In the genomic region with DNA sequence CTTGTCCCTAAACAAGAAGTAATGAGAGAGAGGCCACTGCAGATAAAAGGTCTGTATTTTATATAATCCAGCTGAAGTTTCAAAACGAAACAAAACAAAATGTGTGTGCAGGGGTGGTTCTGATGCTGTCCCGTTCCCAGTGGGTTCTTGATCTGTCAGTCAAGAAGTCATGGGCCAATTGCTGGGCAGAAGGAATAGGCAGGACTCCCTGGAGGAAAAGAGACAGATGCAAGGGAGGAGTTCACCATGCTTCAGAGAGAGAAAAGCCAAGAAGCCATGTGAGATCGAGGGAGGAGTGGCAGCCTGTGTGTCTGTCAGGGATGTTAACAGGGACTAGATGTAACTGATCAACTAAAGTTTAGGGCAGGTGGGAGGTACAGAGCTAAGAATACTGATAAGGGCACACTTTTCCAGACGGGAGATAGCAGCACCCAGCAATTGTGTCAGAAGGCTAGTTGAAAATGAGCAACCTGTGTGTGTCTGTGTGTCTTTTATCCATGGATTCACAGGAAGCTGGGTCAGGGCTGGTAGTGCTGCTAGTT, we compare ENCODE assay signal across 25 mouse cellular contexts. TPM values are rescaled to one million over a fixed set of nuclear protein-coding genes. Genes with fewer than 3 reads are reported as not detected.
DNase-seq lines count a peak whose midpoint lies in the region; ATAC-seq and TF ChIP-seq lines count a peak whose summit lies in the region.
"Had no signal": no experiment of that assay in that cellular context is flagged by ENCODE, and none has a peak within 500 bp of the region (broad histone marks: within the 10 kb centered on the region; RNA-seq: fewer than 3 reads in every experiment).

No protein-coding gene starts in this region.

- DNase-seq in cerebellum, postnatal 10 days: peak; percentile 44 to 52
- no peak for DNase-seq in cerebellum, postnatal 36 days
- no peak for DNase-seq in liver, postnatal 0 days
- DNase-seq in brain, embryonic 14.5 days (ENCODE audit: low read depth): peak; percentile 29
- DNase-seq in right cerebral cortex, postnatal 14 days: no peak
- no peak for DNase-seq in thymus, adult 2 months
- DNase-seq: adrenal gland, adult 8-10 months; cerebellum, adult 11 months; cerebellum, adult 9-11 months; gastrocnemius, postnatal 10 days; heart, postnatal 10 days; kidney, adult 8-10 months; kidney, postnatal 10 days; lung, postnatal 36 days; spleen, adult 18-20 months had no signal

- no peak overlapping the region for H3K4me3 ChIP-seq in liver, postnatal 0 days (ENCODE audit: low read depth, low read length)
- H3K4me3 ChIP-seq in liver, embryonic 12.5 days: no peak overlapping the region
- no peak overlapping the region for H3K4me3 ChIP-seq in thymus, adult 2 months (ENCODE audit: control insufficient read depth, insufficient read depth, low read length)
- H3K4me3 ChIP-seq: embryonic facial prominence, embryonic 15.5 days; forebrain, embryonic 15.5 days; hindbrain, embryonic 10.5 days; limb, embryonic 12.5 days; lung, embryonic 15.5 days had no signal

- H3K4me1 ChIP-seq in liver, postnatal 0 days (ENCODE audit: insufficient read depth): no peaks in the 10 kb centered on the region; the same call in 1 of the 2 replicates
- H3K4me1 ChIP-seq in liver, embryonic 12.5 days: 0 out of 2 replicates have a peak, but pooled peaks cover 5% of the 10 kb centered on the region
- H3K4me1 ChIP-seq in thymus, adult 2 months (replicated peaks; ENCODE audit: control insufficient read depth, insufficient read depth, low read length): no peaks in the 10 kb centered on the region
- H3K4me1 ChIP-seq: embryonic facial prominence, embryonic 15.5 days; forebrain, embryonic 15.5 days; limb, embryonic 12.5 days; lung, embryonic 15.5 days had no signal

- H3K27ac ChIP-seq in liver, postnatal 0 days (ENCODE audit: low read depth): peak overlapping the region; percentile 45; the same call in 1 of the 2 replicates
- H3K27ac ChIP-seq in liver, embryonic 12.5 days: no peak overlapping the region
- H3K27ac ChIP-seq in thymus, adult 2 months (ENCODE audit: control insufficient read depth, insufficient read depth, low read length): no peak overlapping the region
- H3K27ac ChIP-seq: embryonic facial prominence, embryonic 15.5 days; forebrain, embryonic 15.5 days; hindbrain, embryonic 10.5 days; limb, embryonic 12.5 days; liver, embryonic 14.5 days; lung, embryonic 15.5 days had no signal

- no peak overlapping the region for H3K9ac ChIP-seq in liver, postnatal 0 days (replicated peaks)
- H3K9ac ChIP-seq in liver, embryonic 12.5 days: no peak overlapping the region
- H3K9ac ChIP-seq: embryonic facial prominence, embryonic 15.5 days; forebrain, embryonic 15.5 days; limb, embryonic 12.5 days; liver, embryonic 14.5 days; lung, embryonic 15.5 days had no signal

- 0 out of 2 replicates have a peak, but pooled peaks cover 13% of the 10 kb centered on the region for H3K36me3 ChIP-seq in liver, postnatal 0 days (replicated peaks; ENCODE audit: insufficient read depth, low read length)
- H3K36me3 ChIP-seq in liver, embryonic 12.5 days: 0 out of 2 replicates have a peak, but pooled peaks cover 6% of the 10 kb centered on the region
- H3K36me3 ChIP-seq in thymus, adult 2 months (ENCODE audit: control insufficient read depth, insufficient read depth, low read length): no peaks in the 10 kb centered on the region
- H3K36me3 ChIP-seq: lung, embryonic 15.5 days had no signal

- peak; percentile 27; the same call in 1 of the 2 replicates for ATAC-seq in liver, postnatal 0 days
- ATAC-seq in liver, embryonic 12.5 days: no peak
- ATAC-seq in megakaryocyte progenitor cell, adult 5-6 weeks (replicated peaks; ENCODE audit: poor library complexity): 0 out of 2 replicates have a peak, but pooled peaks have one; percentile 32
- ATAC-seq: forebrain, embryonic 15.5 days had no signal

- WGBS in liver, postnatal 0 days (ENCODE audit: insufficient replicate concordance): 59% methylated on average over 4 of the region's 4 CpGs
- 51% methylated on average over 4 of the region's 4 CpGs for WGBS in liver, embryonic 12.5 days (ENCODE audit: insufficient replicate concordance)
- 92% methylated on average over 4 of the region's 4 CpGs for WGBS in thymus, adult 2 months

- H3K4me2 ChIP-seq in liver, postnatal 0 days (ENCODE audit: low read depth, low read length): no peak overlapping the region
- H3K4me2 ChIP-seq in liver, embryonic 12.5 days: no peak overlapping the region
- H3K4me2 ChIP-seq: embryonic facial prominence, embryonic 15.5 days; forebrain, embryonic 15.5 days; heart, embryonic 11.5 days; limb, embryonic 12.5 days; lung, embryonic 15.5 days; midbrain, embryonic 11.5 days had no signal

- no peak for TF ChIP-seq POLR2A in brain, embryonic 14.5 days (IDR thresholded peaks at IDR 0.05; ENCODE audit: borderline replicate concordance, extremely low read depth, insufficient read depth, insufficient read length, poor library complexity, severe bottlenecking)
- no peak for TF ChIP-seq POLR2A in thymus, adult 2 months (IDR thresholded peaks at IDR 0.05; ENCODE audit: control insufficient read depth, extremely low read depth, insufficient read depth, low read length, poor library complexity)

- TF ChIP-seq EP300 in liver, postnatal 0 days (IDR thresholded peaks at IDR 0.05; ENCODE audit: low read depth): no peak

- H3K9me3 ChIP-seq in liver, postnatal 0 days (ENCODE audit: low read length): no peaks in the 10 kb centered on the region
- no peaks in the 10 kb centered on the region for H3K9me3 ChIP-seq in liver, embryonic 12.5 days (replicated peaks)
- H3K9me3 ChIP-seq: embryonic facial prominence, embryonic 15.5 days; forebrain, embryonic 15.5 days; hindbrain, embryonic 10.5 days; lung, embryonic 15.5 days had no signal

- no peak for TF ChIP-seq CTCF in liver, postnatal 0 days (IDR thresholded peaks at IDR 0.05; ENCODE audit: low read depth)
- TF ChIP-seq CTCF in brain, embryonic 14.5 days (IDR thresholded peaks at IDR 0.05; ENCODE audit: borderline replicate concordance, extremely low read depth, insufficient read depth, insufficient read length): no peak
- TF ChIP-seq CTCF in thymus, adult 2 months (IDR thresholded peaks at IDR 0.05; ENCODE audit: borderline replicate concordance, control insufficient read depth, extremely low read depth, insufficient read depth, low read length, poor library complexity): no peak

- no peaks in the 10 kb centered on the region for H3K27me3 ChIP-seq in liver, postnatal 0 days (ENCODE audit: insufficient read depth, low read length)
- H3K27me3 ChIP-seq in liver, embryonic 12.5 days (replicated peaks): no peaks in the 10 kb centered on the region
- H3K27me3 ChIP-seq in thymus, adult 2 months (ENCODE audit: control insufficient read depth, insufficient read depth, low read length): no peaks in the 10 kb centered on the region
- H3K27me3 ChIP-seq: embryonic facial prominence, embryonic 15.5 days; forebrain, embryonic 15.5 days; limb, embryonic 12.5 days; lung, embryonic 15.5 days had no signal

RNA-seq across cellular contexts. Expression of a gene that starts 54.8 kb away (rescaled TPM):
- polyA plus RNA-seq in liver, postnatal 0 days (2015; fragmentation: Nextera tagmentation; extraction: Ambion mirVana): 6.5 and 7.2 TPM in 2 replicates
- 7.0 and 7.7 TPM in 2 replicates for polyA plus RNA-seq in liver, embryonic 12.5 days (2016; fragmentation: Nextera tagmentation; extraction: Ambion mirVana)
- 53.2 and 56.6 TPM in 2 replicates for polyA plus RNA-seq in brain, embryonic 14.5 days (2012; rRNA removed)
- total RNA-seq in megakaryocyte progenitor cell, adult 5-6 weeks (2015): 44.3 and 46.2 TPM in 2 replicates
- 73.3 and 75.1 TPM in 2 replicates for total RNA-seq in megakaryocyte progenitor cell, adult 5-6 weeks (2017)
- polyA plus RNA-seq in thymus, adult 2 months (2012; rRNA removed): 4.8 and 6.5 TPM in 2 replicates

Comparison
In these comparisons a context has a peak if more than half of its experiments do, and no peak if none do; other contexts are left out.
1. DNase-seq: peak in cerebellum, postnatal 10 days (2 of 2) and brain, embryonic 14.5 days (single experiment); none in cerebellum, postnatal 36 days (0 of 2), liver, postnatal 0 days (single experiment), right cerebral cortex, postnatal 14 days (single experiment) and thymus, adult 2 months (single experiment).